Mouse (Mus musculus) hindbrain, embryonic 14.5 days (tissue): ENCODE results near the gene Ing4. TPM values are rescaled to one million over a fixed set of nuclear protein-coding genes. Genes with fewer than 3 reads are reported as not detected.

Experiments
- ATAC-seq: fragments of 200-750 bp; cut with Nextera tagmentation; 2 replicates; pipeline ENCODE4 v1.8.0; 2017; ENCODE audit warnings: moderate number of reproducible peaks, mild to moderate bottlenecking, moderate TSS enrichment, moderate library complexity; ENCODE audit not compliant: low FRiP score
- DNase-seq: peaks from one replicate; pipeline ENCODE4 v3.0.0-alpha.2; 2015; ENCODE audit warnings: low spot score
- H3K27ac ChIP-seq: fragments of 300-500 bp; sonication (generic); 2 replicates; pipeline ENCODE4 v1.5.1; 2014; ENCODE audit warnings: mild to moderate bottlenecking, moderate library complexity
- H3K27me3 ChIP-seq: fragments of 300-500 bp; sonication (generic); 2 replicates; pipeline ENCODE4 v1.6.1; 2014; ENCODE audit warnings: mild to moderate bottlenecking, low read length, mixed read lengths; ENCODE audit not compliant: control insufficient read depth, insufficient read depth
- H3K36me3 ChIP-seq: fragments of 300-500 bp; sonication (generic); replicated peaks from 2 replicates; pipeline ENCODE4 v1.6.1; 2014; ENCODE audit not compliant: control insufficient read depth, insufficient read depth
- H3K4me1 ChIP-seq: fragments of 300-500 bp; sonication (generic); replicated peaks from 2 replicates; pipeline ENCODE4 v1.6.1; 2014; ENCODE audit warnings: antibody characterized with exemption, low read length, mixed read lengths; ENCODE audit not compliant: control insufficient read depth, insufficient read depth
- H3K4me2 ChIP-seq: fragments of 300-500 bp; sonication (generic); replicated peaks from 2 replicates; pipeline ENCODE4 v1.6.1; 2014; ENCODE audit warnings: mild to moderate bottlenecking, moderate library complexity
- H3K4me3 ChIP-seq: fragments of 300-500 bp; sonication (generic); replicated peaks from 2 replicates; pipeline ENCODE4 v1.5.1; 2014; ENCODE audit warnings: mild to moderate bottlenecking, low read length
- H3K9ac ChIP-seq: fragments of 300-500 bp; sonication (generic); 2 replicates; pipeline ENCODE4 v1.6.1; 2014
- H3K9me3 ChIP-seq: fragments of 300-500 bp; sonication (generic); 2 replicates; pipeline ENCODE4 v1.6.1; 2016; ENCODE audit warnings: low read length; ENCODE audit not compliant: control insufficient read depth
- WGBS: fragments of 180-500 bp; shearing (Covaris S2); extraction: QIAGEN DNeasy Blood & Tissue Kit; methylation state at CpG from one replicate; pipeline ENCODE4 v1.1.7; 2014; 5-methylcytosine and 5-hydroxymethylcytosine counted together
- polyA plus RNA-seq: library from polyadenylated mRNA; unstranded; fragments of >200 nt; fragmentation: Nextera tagmentation; extraction: Ambion mirVana; gene quantifications from 2 replicates; pipeline ENCODE4 v1.2.1, GENCODE M21; 2014

Ing4 gene
- 112 and 113 TPM in 2 replicates for polyA plus RNA-seq

DNA sequence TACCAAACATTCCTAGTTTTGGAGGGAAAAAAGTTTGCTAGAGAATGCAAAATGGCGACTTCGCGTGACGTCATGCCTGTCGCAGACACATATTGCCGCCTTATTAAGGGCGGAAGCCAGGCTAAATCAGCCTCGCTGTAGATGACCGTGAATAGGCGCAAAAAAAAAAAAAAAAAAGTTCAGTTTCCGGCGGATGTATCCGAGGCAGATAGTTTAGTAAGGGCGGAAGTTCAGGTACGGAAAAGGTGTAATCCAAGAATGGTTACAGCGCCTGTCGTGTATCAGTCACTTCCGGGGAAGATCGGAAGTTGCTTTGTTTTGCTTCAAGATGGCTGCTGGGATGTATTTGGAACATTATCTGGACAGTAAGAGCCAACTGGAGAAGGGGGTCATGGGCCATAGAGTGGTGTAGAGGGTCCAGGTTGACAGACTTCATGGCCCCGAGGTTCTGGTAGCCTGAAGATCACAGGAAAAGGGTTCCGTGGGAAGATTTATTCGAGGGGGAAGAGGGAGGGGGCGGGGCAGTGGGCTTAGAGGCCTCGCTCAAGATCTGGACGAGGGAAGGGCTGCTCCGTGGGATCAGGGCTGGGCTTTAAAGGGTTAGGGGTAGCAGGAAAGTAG is at the start of gene Ing4:
Gene Ing4 (plus strand): TSS at position 228 of the 621 bp plus-strand sequence.
- Histone ChIP-seq H3K27ac (peak within 1 kb of the TSS; percentile 79), H3K36me3 (peaks cover 47% of the 10 kb centered on the region), H3K9ac (peak within 1 kb of the TSS; percentile 78), H3K9me3 (no peaks in the 10 kb centered on the region), H3K4me3 (peak within 1 kb of the TSS; percentile 69), H3K4me2 (peak within 1 kb of the TSS; percentile 85), H3K27me3 (no peaks in the 10 kb centered on the region), H3K4me1 (peaks cover 10% of the 10 kb centered on the region; the same call in 1 of the 2 replicates)
- peak; percentile 98 for DNase-seq
- peak; percentile 96 for ATAC-seq
- under 1% methylated on average over 26 of the region's 26 CpGs for WGBS

DNA sequence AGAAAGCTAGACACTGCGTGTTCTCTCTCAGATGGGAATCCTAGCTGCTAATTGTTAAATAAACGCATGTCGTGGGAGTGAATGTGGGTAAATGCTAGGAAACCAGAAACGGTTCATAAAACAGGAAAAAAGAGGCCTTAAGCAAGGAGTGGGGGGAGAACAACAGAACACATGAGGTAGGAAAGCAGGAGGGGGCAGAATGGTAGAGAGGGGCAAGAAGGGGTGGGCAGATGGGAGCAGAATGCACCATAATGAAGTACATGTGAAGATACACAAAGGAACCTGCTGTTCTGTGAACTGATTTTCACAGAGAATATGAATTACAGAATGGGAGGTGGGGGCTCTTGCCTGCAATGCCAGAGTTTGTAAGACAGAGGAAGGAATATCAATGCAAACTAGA is 47.3 kb upstream of the Ing4 start:
- Histone ChIP-seq H3K36me3 (no peaks in the 10 kb centered on the region), H3K27ac (no peak overlapping the region), H3K4me3 (no peak overlapping the region), H3K27me3 (peaks cover 26% of the 10 kb centered on the region), H3K4me2 (no peak overlapping the region), H3K9me3 (no peaks in the 10 kb centered on the region), H3K9ac (no peak overlapping the region), H3K4me1 (peaks cover 11% of the 10 kb centered on the region; the same call in 1 of the 2 replicates)
- 74% methylated on average over 4 of the region's 4 CpGs for WGBS
- DNase-seq: no peak
- no peak for ATAC-seq

DNA sequence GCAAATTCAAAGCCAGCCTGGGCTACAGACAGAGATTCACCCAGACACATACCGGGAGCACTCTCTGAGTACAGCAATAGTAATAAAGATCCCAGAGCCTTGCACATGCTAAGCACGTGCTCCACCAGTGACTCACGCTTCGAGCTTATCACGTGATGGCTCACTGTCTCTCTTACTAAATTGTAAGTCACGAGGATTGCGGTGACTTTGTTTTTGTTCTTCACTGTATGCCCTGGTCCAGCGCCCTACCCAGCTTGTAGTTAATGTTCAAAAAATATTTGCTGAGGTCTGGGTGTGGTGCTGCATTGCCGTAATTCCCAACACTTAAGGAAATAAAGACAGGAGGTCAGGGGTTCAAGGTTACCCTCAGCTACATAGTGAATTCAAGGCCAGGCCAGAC is 46.2 kb upstream of the Ing4 start:
- Histone ChIP-seq H3K36me3 (no peaks in the 10 kb centered on the region), H3K4me3 (no peak overlapping the region), H3K27ac (no peak overlapping the region), H3K9ac (no peak overlapping the region), H3K27me3 (peaks cover 33% of the 10 kb centered on the region), H3K4me1 (peaks cover 18% of the 10 kb centered on the region), H3K4me2 (no peak overlapping the region), H3K9me3 (no peaks in the 10 kb centered on the region)
- ATAC-seq: no peak
- WGBS: 85% methylated on average over 9 of the region's 9 CpGs
- no peak for DNase-seq

DNA sequence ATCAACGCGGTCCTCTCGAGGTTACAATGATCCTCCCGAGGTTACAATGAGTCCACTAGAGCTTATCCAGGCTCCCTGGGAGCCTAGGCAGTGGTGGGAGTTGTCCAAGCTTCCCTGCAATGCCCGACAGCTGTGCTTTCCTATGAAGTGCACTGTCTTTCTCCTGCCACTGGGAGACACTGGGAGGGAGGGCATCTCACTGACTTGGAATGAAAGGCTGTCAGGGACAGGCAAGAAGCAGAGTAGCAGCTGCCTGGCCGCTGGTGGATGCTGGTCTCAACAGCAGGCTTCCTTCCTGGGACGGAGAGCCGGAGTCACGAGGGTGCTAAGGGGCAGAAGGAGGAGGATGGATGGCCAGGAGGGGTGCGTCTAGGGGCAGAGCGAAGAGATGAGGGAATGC is 45.7 kb upstream of the Ing4 start:
- ATAC-seq (no peak), DNase-seq (peak; percentile 34)
- 10% methylated on average over 11 of the region's 11 CpGs for WGBS
- peak overlapping the region; percentile 24 for H3K9ac ChIP-seq
- H3K4me2 ChIP-seq: peak overlapping the region; percentile 30
- H3K9me3 ChIP-seq: no peaks in the 10 kb centered on the region
- H3K27me3 ChIP-seq: peaks cover 38% of the 10 kb centered on the region
- H3K4me3 ChIP-seq: peak overlapping the region; percentile 12; the same call in 1 of the 2 replicates
- peaks cover 20% of the 10 kb centered on the region for H3K4me1 ChIP-seq
- H3K36me3 ChIP-seq: no peaks in the 10 kb centered on the region
- H3K27ac ChIP-seq: no peak overlapping the region

DNA sequence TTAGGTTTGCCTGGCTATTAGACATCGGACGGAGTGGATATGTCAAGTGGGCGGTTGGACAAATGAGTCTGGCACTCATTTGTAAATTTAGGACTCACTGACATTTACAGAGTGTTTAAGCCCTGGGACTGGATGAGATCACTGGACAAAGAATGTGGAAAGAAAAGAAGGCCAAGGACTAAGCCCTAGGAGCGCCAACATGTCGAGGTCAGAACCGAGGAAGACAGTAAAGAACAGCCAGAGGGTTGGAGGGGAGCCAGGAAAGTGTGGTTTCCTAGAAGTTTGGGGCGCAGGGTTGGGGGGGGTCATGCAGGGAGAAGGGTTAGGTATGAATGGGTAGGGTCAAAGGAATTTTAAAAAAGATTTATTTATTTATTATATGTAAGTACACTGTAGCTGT is 44.3 kb upstream of the Ing4 start:
- no peak for ATAC-seq
- 81% methylated on average over 7 of the region's 7 CpGs for WGBS
- Histone ChIP-seq H3K4me1 (peaks cover 20% of the 10 kb centered on the region), H3K9me3 (no peaks in the 10 kb centered on the region), H3K27ac (no peak overlapping the region), H3K4me2 (no peak overlapping the region), H3K4me3 (no peak overlapping the region), H3K36me3 (peaks cover 11% of the 10 kb centered on the region; the same call in 1 of the 2 replicates), H3K9ac (no peak overlapping the region), H3K27me3 (peaks cover 51% of the 10 kb centered on the region)
- DNase-seq: no peak

DNA sequence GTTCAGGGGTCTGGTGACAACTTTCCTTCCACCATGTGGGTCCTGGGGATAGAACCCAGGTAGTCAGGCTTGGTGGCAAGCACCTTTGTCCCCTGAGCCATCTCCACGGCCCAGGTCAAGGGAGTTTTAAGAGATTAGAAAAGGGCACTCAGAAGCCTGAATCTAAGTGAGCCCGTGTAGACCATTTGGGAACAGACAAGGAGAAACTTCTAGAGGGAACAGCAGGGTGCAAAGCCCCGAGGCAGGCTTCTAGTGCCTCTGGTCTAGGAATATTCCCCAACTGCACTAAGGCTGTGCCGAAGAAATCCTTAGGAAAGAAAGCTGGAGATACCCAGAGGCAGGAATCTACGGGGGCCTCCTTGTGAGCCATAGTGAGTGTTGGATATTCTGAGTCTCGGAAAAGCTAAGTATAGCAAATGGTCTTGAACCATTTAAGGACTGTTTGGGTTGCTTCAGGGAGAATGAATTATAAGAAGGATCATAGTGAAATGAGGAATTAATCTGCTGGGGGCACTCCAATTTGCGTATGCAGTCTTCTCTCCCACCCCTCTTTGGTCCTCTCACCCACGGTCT is 43.6 kb upstream of the Ing4 start:
- no peak for DNase-seq
- Histone ChIP-seq H3K9ac (peak overlapping the region; percentile 97), H3K4me2 (peak overlapping the region; percentile 88), H3K27ac (peak overlapping the region; percentile 88), H3K27me3 (peaks cover 55% of the 10 kb centered on the region), H3K9me3 (no peaks in the 10 kb centered on the region), H3K36me3 (peaks cover 17% of the 10 kb centered on the region; the same call in 1 of the 2 replicates), H3K4me1 (peaks cover 20% of the 10 kb centered on the region), H3K4me3 (peak overlapping the region; percentile 87)
- 46% methylated on average over 8 of the region's 8 CpGs for WGBS
- ATAC-seq: no peak

DNA sequence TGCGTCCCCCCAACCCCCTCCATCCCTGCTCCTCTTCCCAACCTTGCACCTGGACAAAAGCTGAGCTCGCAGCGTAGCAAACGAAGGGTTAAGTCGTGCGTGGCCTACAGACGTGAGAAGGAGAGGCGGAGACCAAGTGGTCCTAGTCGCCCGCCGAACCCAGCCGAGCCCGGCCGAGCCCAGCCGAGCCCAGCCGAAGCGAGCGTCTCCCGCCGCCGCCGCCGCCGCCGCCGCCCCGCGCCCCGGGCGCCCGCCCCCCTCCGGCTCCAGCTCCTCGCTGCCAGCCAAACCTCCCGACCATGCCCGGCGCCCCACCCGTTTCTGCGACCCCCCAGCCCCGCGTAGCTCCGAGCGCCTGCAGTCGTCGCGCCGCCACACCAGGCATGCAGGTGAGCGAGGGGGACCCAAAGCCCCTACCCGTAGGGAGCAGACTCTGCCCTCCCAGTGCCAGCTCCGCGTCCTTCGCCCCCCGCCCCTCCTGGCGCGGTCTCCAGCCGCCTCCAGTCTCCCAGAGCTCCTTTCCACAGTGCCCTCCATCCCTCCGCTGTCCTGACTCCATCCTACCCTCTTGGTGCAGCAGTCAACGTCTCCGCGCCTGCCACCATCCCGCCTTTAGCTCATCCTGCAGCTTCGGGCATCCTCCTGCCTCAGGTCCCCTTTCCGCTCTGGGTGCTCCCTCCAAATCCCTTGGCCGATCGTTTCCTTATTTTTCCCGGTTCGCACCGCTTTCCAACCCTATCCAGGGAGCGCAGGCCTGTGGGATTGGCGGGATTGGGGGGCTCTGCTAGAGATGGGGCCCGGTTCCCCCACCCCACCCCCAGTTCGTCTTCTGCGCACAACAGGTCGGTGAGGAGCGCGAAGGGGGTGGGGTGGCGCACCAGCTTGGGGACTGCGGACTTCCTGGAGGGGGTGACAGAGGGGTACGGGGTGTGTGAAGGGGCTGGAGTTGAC is 42.7 kb upstream of the Ing4 start, which contains the start of gene Pianp:
Gene Pianp (plus strand): TSS at position 144 of the 951 bp plus-strand sequence.
- Histone ChIP-seq H3K9me3 (no peaks in the 10 kb centered on the region), H3K4me1 (peaks cover 20% of the 10 kb centered on the region), H3K9ac (peak within 1 kb of the TSS; percentile 97), H3K27me3 (peaks cover 55% of the 10 kb centered on the region), H3K4me3 (peak within 1 kb of the TSS; percentile 87), H3K27ac (peak within 1 kb of the TSS; percentile 88), H3K4me2 (peak within 1 kb of the TSS; percentile 88), H3K36me3 (peaks cover 25% of the 10 kb centered on the region; the same call in 1 of the 2 replicates)
- WGBS: under 1% methylated on average over 55 of the region's 78 CpGs
- DNase-seq (peak; percentile 85), ATAC-seq (peak; percentile 86)

DNA sequence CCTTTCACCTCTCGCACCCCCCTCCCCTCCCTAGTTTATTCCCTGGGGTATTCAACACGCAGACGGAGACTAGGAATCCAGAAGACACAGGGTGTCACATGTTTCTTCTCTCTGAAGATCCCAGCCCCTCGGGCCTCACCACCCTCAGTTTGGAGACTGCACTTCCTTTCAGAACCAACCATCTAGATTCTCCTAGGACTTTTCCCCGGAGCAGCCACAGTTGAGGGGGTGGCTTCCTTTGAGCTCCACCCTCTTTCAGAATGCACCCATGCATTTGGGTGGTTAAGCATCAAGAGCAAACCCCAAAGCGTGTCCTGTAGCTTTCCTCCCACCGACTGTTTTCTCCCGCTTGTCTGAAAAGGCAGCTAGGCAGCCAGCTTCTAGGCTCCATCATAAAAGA is 41.5 kb upstream of the Ing4 start:
- DNase-seq (no peak), ATAC-seq (no peak)
- H3K4me2 ChIP-seq: peak overlapping the region; percentile 88
- H3K27me3 ChIP-seq: peaks cover 55% of the 10 kb centered on the region
- peak overlapping the region; percentile 87 for H3K4me3 ChIP-seq
- peaks cover 28% of the 10 kb centered on the region; the same call in 1 of the 2 replicates for H3K36me3 ChIP-seq
- H3K4me1 ChIP-seq: peaks cover 20% of the 10 kb centered on the region
- no peaks in the 10 kb centered on the region for H3K9me3 ChIP-seq
- peak overlapping the region; percentile 97 for H3K9ac ChIP-seq
- 5% methylated on average over 8 of the region's 8 CpGs for WGBS
- 0 out of 2 replicates have a peak overlapping the region, but pooled peaks have one; percentile 88 for H3K27ac ChIP-seq

DNA sequence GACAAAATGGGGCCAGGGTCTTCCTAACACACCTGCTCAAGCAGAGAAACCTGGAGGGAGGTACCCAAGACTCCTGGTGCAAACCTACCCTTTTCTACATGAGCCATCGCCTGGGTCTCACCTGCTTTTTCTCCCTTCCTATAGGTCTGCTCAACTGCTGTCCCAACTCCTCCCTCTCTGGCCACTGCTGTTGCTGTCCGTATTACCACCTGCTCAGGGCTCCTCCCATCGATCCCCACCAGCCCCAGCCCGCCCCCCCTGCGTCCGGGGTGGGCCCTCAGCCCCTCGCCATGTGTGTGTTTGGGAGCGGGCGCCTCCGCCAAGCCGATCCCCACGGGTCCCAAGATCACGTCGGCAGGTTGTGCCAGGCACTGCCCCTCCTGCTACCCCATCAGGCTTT is 40.5 kb upstream of the Ing4 start:
- H3K27ac ChIP-seq: no peak overlapping the region
- no peak for DNase-seq
- H3K9ac ChIP-seq: no peak overlapping the region
- 31% methylated on average over 14 of the region's 14 CpGs for WGBS
- H3K27me3 ChIP-seq: peaks cover 47% of the 10 kb centered on the region
- ATAC-seq: no peak
- no peak overlapping the region for H3K4me2 ChIP-seq
- H3K36me3 ChIP-seq: peaks cover 28% of the 10 kb centered on the region; the same call in 1 of the 2 replicates
- peaks cover 20% of the 10 kb centered on the region for H3K4me1 ChIP-seq
- H3K9me3 ChIP-seq: no peaks in the 10 kb centered on the region
- H3K4me3 ChIP-seq: no peak overlapping the region
